Mouse (Mus musculus) lung, postnatal 0 days (tissue): Measurements from ENCODE around the gene Hsp90ab1. TPM values are rescaled to one million over a fixed set of nuclear protein-coding genes. Genes with fewer than 3 reads are reported as not detected.

Experiments used
- ATAC-seq: fragments of 200-750 bp; cut with Nextera tagmentation; 2 replicates; pipeline ENCODE4 v1.8.0; 2017; ENCODE audit warnings: moderate library complexity
- DNase-seq: peaks from one replicate; pipeline ENCODE4 v3.0.0-alpha.2; 2016; ENCODE audit warnings: low spot score
- H3K27ac ChIP-seq: fragments of 300-500 bp; sonication (generic); 2 replicates; pipeline ENCODE4 v1.5.1; 2014; ENCODE audit warnings: antibody characterized with exemption, mild to moderate bottlenecking, low read length, mixed read lengths
- H3K27me3 ChIP-seq: fragments of 300-500 bp; sonication (generic); replicated peaks from 2 replicates; pipeline ENCODE4 v1.6.1; 2014; ENCODE audit warnings: low read length, mixed read lengths; ENCODE audit not compliant: insufficient read depth
- H3K36me3 ChIP-seq: fragments of 300-500 bp; sonication (generic); 2 replicates; pipeline ENCODE4 v1.6.1; 2014; ENCODE audit warnings: low read length, mixed read lengths; ENCODE audit not compliant: insufficient read depth
- H3K4me1 ChIP-seq: fragments of 300-500 bp; sonication (generic); 2 replicates; pipeline ENCODE4 v1.6.1; 2014; ENCODE audit warnings: antibody characterized with exemption, low read depth, low read length, mixed read lengths; ENCODE audit not compliant: insufficient read depth
- H3K4me2 ChIP-seq: fragments of 300-500 bp; sonication (generic); replicated peaks from 2 replicates; pipeline ENCODE4 v1.6.1; 2014; ENCODE audit warnings: low read depth, mild to moderate bottlenecking, low read length, moderate library complexity, mixed read lengths
- H3K4me3 ChIP-seq: fragments of 300-500 bp; sonication (generic); 2 replicates; pipeline ENCODE4 v1.5.1; 2014; ENCODE audit warnings: low read depth, low read length
- H3K9ac ChIP-seq: fragments of 300-500 bp; sonication (generic); replicated peaks from 2 replicates; pipeline ENCODE4 v1.6.1; 2014; ENCODE audit warnings: low read depth, mild to moderate bottlenecking
- H3K9me3 ChIP-seq: fragments of 300-500 bp; sonication (generic); 2 replicates; pipeline ENCODE4 v1.6.1; 2016; ENCODE audit warnings: low read length, mixed read lengths
- CTCF ChIP-seq: IDR thresholded peaks from 2 replicates; pipeline ENCODE4 v1.5.1; 2016; ENCODE audit warnings: antibody characterized with exemption, mild to moderate bottlenecking
- EP300 ChIP-seq: IDR thresholded peaks from 2 replicates; pipeline ENCODE4 v1.6.1; 2016; ENCODE audit warnings: antibody characterized with exemption, mild to moderate bottlenecking, control low read depth
- WGBS: fragments of 180-500 bp; shearing (Covaris S2); extraction: QIAGEN DNeasy Blood & Tissue Kit; methylation state at CpG from one replicate; pipeline ENCODE4 v1.1.7; 2014; 5-methylcytosine and 5-hydroxymethylcytosine counted together
- polyA plus RNA-seq: library from polyadenylated mRNA; unstranded; fragments of >200 nt; fragmentation: Nextera tagmentation; extraction: Ambion mirVana; gene quantifications from 2 replicates; pipeline ENCODE4 v1.2.1, GENCODE M21; 2015

The Hsp90ab1 gene
- polyA plus RNA-seq, 1 experiment from 2014 or later: 607 TPM

DNA sequence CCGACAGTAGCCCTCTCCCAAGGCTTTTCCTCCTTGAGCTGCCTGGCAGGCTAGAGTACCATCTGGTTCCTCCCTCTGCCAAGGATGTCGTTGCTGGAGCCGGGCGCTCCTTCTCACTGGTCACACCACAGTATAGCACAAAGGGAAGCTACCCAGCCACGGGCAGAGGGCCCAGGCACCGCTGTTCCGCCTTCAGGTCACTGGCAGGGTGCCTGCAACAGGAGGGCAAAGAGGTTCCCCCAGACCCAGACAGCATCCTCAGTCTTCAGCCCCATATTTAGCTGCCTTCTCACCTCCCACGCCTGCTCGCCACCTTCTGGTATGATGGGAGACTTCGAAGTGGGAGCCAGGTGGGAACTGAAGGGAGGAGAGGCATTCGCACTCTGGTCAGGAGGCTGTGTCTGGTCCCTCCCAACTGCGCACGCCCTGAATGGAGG lies 42.7 kb downstream of the Hsp90ab1 start:
- H3K27ac ChIP-seq: no peak overlapping the region
- H3K4me3 ChIP-seq: no peak overlapping the region
- no peak overlapping the region for H3K4me2 ChIP-seq
- DNase-seq (no peak), ATAC-seq (no peak)
- 43% methylated on average over 13 of the region's 13 CpGs for WGBS
- no peaks in the 10 kb centered on the region for H3K4me1 ChIP-seq
- H3K9me3 ChIP-seq: no peaks in the 10 kb centered on the region
- H3K27me3 ChIP-seq: peaks cover 6% of the 10 kb centered on the region
- TF ChIP-seq EP300 (no peak), CTCF (no peak)
- H3K36me3 ChIP-seq: no peaks in the 10 kb centered on the region
- no peak overlapping the region for H3K9ac ChIP-seq

DNA sequence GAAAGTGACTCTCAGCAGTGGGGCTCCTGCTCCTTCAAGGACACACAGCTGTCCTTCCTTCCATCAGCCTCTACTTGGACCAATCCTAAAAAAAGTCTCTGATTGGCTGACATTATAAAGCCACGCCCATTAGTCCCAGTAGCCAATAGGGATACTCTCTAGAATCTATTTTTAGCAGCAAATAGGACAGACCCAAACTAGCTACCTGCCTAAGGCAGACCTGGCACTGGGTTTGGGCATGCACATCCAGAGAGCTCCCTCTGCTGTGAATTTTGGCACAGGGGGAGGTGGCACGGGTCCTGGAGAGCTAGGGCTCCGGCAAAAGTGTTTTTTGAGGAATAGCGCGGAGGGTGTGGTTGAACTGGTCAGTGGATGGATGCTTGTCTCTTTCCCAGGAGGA lies 46.5 kb downstream of the Hsp90ab1 start:
- no peak overlapping the region for H3K4me3 ChIP-seq
- no peak for TF ChIP-seq EP300
- TF ChIP-seq CTCF: no peak
- WGBS: 19% methylated on average over 5 of the region's 5 CpGs
- no peak overlapping the region for H3K27ac ChIP-seq
- DNase-seq (no peak), ATAC-seq (no peak)
- no peaks in the 10 kb centered on the region for H3K36me3 ChIP-seq
- H3K9me3 ChIP-seq: no peaks in the 10 kb centered on the region
- no peak overlapping the region for H3K4me2 ChIP-seq
- H3K27me3 ChIP-seq: peaks cover 9% of the 10 kb centered on the region
- peaks cover 4% of the 10 kb centered on the region; the same call in 1 of the 2 replicates for H3K4me1 ChIP-seq
- no peak overlapping the region for H3K9ac ChIP-seq

DNA sequence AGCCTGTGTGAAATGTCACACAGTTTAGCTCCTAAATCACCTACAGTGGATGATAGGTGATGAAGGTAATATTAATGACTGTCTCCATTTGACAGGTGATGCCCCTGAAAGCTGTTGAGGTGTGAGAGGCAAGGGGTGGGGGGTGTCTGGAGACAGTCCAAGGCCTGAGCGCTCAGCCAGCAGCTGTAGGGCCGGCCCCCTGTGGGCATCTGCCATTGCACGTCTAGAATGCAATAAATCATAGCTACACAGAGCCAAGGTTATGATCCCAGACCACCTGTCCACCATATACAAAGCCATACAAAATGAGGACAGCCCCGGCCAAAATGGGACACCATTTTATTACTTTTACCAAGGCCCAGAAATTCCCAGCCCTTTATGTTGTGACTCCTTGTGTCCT lies 48.1 kb downstream of the Hsp90ab1 start:
- no peak for DNase-seq
- no peaks in the 10 kb centered on the region for H3K9me3 ChIP-seq
- WGBS: 61% methylated on average over 4 of the region's 4 CpGs
- H3K4me2 ChIP-seq: no peak overlapping the region
- peaks cover 4% of the 10 kb centered on the region; the same call in 1 of the 2 replicates for H3K4me1 ChIP-seq
- no peak overlapping the region for H3K27ac ChIP-seq
- no peaks in the 10 kb centered on the region for H3K36me3 ChIP-seq
- TF ChIP-seq CTCF (no peak), EP300 (no peak)
- no peak overlapping the region for H3K4me3 ChIP-seq
- no peak overlapping the region for H3K9ac ChIP-seq
- ATAC-seq: no peak
- H3K27me3 ChIP-seq: peaks cover 9% of the 10 kb centered on the region

DNA sequence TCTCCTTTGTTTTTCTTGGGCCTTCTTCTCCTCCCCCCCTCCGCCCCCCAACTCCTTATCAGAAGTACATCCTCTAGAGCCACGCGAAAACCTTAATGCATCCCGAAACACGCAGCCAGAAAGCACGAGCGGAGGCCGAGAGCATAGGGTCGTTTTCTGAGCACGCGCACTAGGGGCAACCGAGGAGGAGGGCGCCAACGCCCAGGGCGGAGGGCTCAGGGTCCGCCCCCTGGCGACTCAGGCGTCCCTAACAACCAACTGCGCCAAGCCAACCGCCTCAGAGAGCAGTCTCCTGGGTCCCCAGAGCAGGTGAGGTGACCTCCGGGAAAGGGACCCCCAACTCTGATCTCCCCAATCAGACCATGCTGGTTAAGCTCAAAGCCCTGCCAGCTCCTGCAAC lies 49.8 kb downstream of the Hsp90ab1 start, which contains the start of gene Tcte1:
Gene Tcte1, plus strand, starts transcription at position 172 of the 400 bp plus-strand sequence.
- no peaks in the 10 kb centered on the region for H3K36me3 ChIP-seq
- peak within 1 kb of the TSS; percentile 51 for H3K4me2 ChIP-seq
- TF ChIP-seq EP300 (no peak), CTCF (peak; percentile 16; the same call in 1 of the 2 replicates)
- 1% methylated on average over 20 of the region's 21 CpGs for WGBS
- 0 out of 2 replicates have a peak, but pooled peaks cover 3% of the 10 kb centered on the region for H3K27me3 ChIP-seq
- peaks cover 4% of the 10 kb centered on the region; the same call in 1 of the 2 replicates for H3K4me1 ChIP-seq
- no peaks in the 10 kb centered on the region for H3K9me3 ChIP-seq
- H3K27ac ChIP-seq: no peak within 1 kb of the TSS
- H3K9ac ChIP-seq: 0 out of 2 replicates have a peak within 1 kb of the TSS, but pooled peaks have one; percentile 23
- DNase-seq (no peak), ATAC-seq (peak; percentile 62)
- peak within 1 kb of the TSS; percentile 20; the same call in 1 of the 2 replicates for H3K4me3 ChIP-seq

DNA sequence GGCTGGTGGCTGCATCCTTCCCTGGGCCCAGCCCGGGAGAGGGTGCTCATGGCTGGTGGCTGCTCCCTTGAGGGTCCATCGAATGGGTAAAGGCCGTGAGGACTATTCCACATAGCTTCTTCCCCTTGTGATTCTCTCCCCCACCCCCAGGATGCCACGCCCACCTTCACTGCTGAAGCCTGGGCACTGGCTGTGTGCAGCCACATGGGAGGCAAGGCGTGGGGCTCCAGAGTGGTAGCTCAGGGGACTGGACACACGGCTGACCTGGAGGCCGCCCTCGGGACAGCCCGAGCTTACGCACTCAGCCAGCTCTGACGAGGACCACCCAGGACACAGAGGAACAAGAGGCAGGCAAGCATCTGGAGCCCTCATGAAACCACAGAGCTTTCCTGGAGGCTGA lies 52.9 kb downstream of the Hsp90ab1 start:
- Histone ChIP-seq H3K27me3 (0 out of 2 replicates have a peak, but pooled peaks cover 3% of the 10 kb centered on the region), H3K36me3 (no peaks in the 10 kb centered on the region), H3K4me2 (no peak overlapping the region), H3K4me1 (peaks cover 4% of the 10 kb centered on the region; the same call in 1 of the 2 replicates), H3K27ac (no peak overlapping the region), H3K9me3 (no peaks in the 10 kb centered on the region), H3K9ac (no peak overlapping the region), H3K4me3 (no peak overlapping the region)
- no peak for ATAC-seq
- WGBS: 79% methylated on average over 11 of the region's 11 CpGs
- no peak for TF ChIP-seq EP300
- TF ChIP-seq CTCF: no peak
- DNase-seq: no peak

DNA sequence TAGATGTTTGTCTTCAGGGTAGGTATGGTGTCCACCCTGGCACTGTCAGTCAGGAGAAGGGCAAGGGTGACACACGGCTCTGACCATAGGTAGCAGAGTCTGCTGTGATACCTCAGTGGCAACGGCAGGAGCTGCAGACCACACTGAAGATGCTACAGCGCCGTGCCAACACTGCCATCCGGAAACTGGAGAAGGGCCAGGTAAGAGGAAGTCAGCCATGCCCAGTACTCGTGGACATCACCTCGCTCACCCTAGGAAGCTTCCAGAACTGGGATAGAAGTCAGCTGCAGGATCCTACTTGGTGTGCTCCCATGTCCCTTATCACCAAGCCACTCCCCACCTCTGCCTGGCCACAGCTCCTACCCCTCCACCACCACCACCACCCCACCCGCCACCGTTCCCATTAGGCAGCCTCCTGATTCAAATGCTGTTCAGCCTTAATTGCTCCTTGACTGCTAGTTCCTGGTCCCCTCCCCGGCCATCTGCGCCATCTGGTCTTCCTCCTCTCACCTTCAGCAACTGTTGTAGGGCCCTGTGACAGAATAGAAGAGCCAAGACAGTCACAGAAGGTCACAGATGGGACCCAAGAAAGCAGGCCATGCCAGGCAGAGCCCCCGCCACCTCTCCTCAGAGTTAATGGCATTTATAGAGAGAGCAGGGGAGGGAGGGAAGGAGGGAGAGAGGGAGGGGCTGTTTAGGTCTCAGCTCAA lies 54.1 kb downstream of the Hsp90ab1 start:
- WGBS: 82% methylated on average over 12 of the region's 12 CpGs
- no peak for TF ChIP-seq CTCF
- no peak for TF ChIP-seq EP300
- Histone ChIP-seq H3K27ac (no peak overlapping the region), H3K36me3 (no peaks in the 10 kb centered on the region), H3K4me3 (no peak overlapping the region), H3K9ac (no peak overlapping the region), H3K4me1 (peaks cover 4% of the 10 kb centered on the region; the same call in 1 of the 2 replicates), H3K9me3 (no peaks in the 10 kb centered on the region), H3K4me2 (no peak overlapping the region), H3K27me3 (no peaks in the 10 kb centered on the region)
- DNase-seq: no peak
- no peak for ATAC-seq

Other genes starting within 250 kb of the Hsp90ab1 start
- gene Cdc5l, start 139.5 kb downstream of the Hsp90ab1 start, polyA plus RNA-seq: 30.3 and 37.8 TPM in 2 replicates
- gene Spats1, start 97.9 kb downstream of the Hsp90ab1 start, polyA plus RNA-seq: 0.19 and 0.37 TPM in 2 replicates
- 5.9 and 6.0 TPM in 2 replicates for gene Aars2, start 66.4 kb downstream of the Hsp90ab1 start, polyA plus RNA-seq
- gene Tcte1, start 49.8 kb downstream of the Hsp90ab1 start, polyA plus RNA-seq: 2.7 and 2.8 TPM in 2 replicates
- 0.07 and 0.12 TPM in 2 replicates for gene Tmem151b, start 23.6 kb downstream of the Hsp90ab1 start, polyA plus RNA-seq
- gene Nfkbie, start 17.6 kb downstream of the Hsp90ab1 start, polyA plus RNA-seq: 2.4 and 5.0 TPM in 2 replicates
- gene Slc35b2, start 9.4 kb downstream of the Hsp90ab1 start, polyA plus RNA-seq: 84.8 and 85.1 TPM in 2 replicates
- 99.8 and 120 TPM in 2 replicates for gene Slc29a1, start 26.3 kb upstream of the Hsp90ab1 start, polyA plus RNA-seq
- gene Mymx, start 28.8 kb upstream of the Hsp90ab1 start, polyA plus RNA-seq: not detected in 2 replicates
- gene Capn11, start 86.1 kb upstream of the Hsp90ab1 start, polyA plus RNA-seq: 0.08 TPM in 1 of 2 replicates, not detected in the other
- gene Mrpl14, start 113.1 kb upstream of the Hsp90ab1 start, polyA plus RNA-seq: 224 and 234 TPM in 2 replicates
- gene Tmem63b, start 113.6 kb upstream of the Hsp90ab1 start, polyA plus RNA-seq: 78.5 and 88.2 TPM in 2 replicates
- gene 1600014C23Rik, start 160.6 kb upstream of the Hsp90ab1 start, polyA plus RNA-seq: not detected in 2 replicates